Mouse (Mus musculus): ENCODE measurements around the gene Rnf114. TPM values are rescaled to one million over a fixed set of nuclear protein-coding genes. Genes with fewer than 3 reads are reported as not detected.

Gene Rnf114
- total and polyA plus RNA-seq, 2 experiments from 2014 or later: 79.5 to 84.5 TPM

DNA sequence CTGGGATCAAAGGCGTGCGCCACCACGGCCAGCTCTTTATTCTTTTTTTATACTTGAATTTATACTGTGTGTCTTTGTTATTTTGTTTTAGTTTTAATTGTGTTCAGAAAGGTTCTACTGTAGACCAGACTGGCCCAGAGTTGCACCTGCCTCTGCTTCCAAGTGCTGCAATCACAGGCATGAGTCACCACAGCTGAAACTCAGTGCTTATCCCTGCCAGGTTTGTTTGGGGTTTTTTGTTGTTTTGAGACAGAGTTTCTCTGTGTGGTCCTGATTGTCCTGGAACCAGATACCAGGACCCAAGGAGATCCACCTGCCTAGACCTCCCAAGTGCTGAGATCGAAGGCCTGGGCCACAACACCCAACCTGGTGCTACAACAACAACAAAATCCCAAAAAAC is 16.1 kb downstream of the Rnf114 start:
- Histone ChIP-seq H3K27ac (ENCODE audit: low read depth, low read length) (no peak overlapping the region), H3K4me3 (ENCODE audit: low read depth, low read length) (no peak overlapping the region), H3K9ac (no peak overlapping the region), H3K4me1 (ENCODE audit: insufficient read depth) (peaks cover 24% of the 10 kb centered on the region; the same call in 1 of the 2 replicates), H3K27me3 (ENCODE audit: insufficient read depth, low read length) (no peaks in the 10 kb centered on the region), H3K36me3 (ENCODE audit: insufficient read depth) (peaks cover 59% of the 10 kb centered on the region), H3K4me2 (ENCODE audit: low read depth) (no peak overlapping the region), H3K9me3 (ENCODE audit: low read length) (no peaks in the 10 kb centered on the region)
- WGBS: 95% methylated on average over 4 of the region's 4 CpGs
- ATAC-seq (no peak), DNase-seq (no peak)
- TF ChIP-seq CTCF (IDR thresholded peaks at IDR 0.05; ENCODE audit: low read depth): no peak

DNA sequence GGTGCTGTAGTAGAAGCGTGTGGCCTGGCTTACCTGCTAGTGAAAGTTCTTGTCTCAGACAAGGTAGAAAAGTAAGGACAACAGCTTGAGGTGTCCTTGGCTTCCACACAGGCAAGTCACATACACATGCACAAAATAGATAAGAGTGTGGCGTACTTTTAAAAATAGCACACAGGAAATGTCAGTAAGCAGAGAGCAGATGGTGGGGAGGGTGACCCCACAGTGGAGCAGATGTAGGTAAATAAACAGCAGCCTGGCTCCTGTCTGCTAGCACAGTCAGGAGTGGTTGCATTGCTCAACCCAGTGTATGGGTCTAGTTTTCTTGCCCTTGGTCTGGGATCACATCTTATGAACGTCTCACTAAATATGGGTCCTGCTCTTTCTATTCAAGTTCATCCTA is 18.0 kb downstream of the Rnf114 start:
- no peak overlapping the region for H3K27ac ChIP-seq (ENCODE audit: low read depth, low read length)
- H3K36me3 ChIP-seq (ENCODE audit: insufficient read depth): peaks cover 73% of the 10 kb centered on the region
- 0 out of 2 replicates have a peak, but pooled peaks cover 11% of the 10 kb centered on the region for H3K4me1 ChIP-seq (ENCODE audit: insufficient read depth)
- no peak overlapping the region for H3K4me2 ChIP-seq (ENCODE audit: low read depth)
- 83% methylated on average over 3 of the region's 3 CpGs for WGBS
- no peak for TF ChIP-seq CTCF (IDR thresholded peaks at IDR 0.05; ENCODE audit: low read depth)
- H3K9me3 ChIP-seq (ENCODE audit: low read length): no peaks in the 10 kb centered on the region
- no peak overlapping the region for H3K9ac ChIP-seq
- no peak overlapping the region for H3K4me3 ChIP-seq (ENCODE audit: low read depth, low read length)
- no peaks in the 10 kb centered on the region for H3K27me3 ChIP-seq (ENCODE audit: insufficient read depth, low read length)
- no peak for ATAC-seq
- DNase-seq: no peak

DNA sequence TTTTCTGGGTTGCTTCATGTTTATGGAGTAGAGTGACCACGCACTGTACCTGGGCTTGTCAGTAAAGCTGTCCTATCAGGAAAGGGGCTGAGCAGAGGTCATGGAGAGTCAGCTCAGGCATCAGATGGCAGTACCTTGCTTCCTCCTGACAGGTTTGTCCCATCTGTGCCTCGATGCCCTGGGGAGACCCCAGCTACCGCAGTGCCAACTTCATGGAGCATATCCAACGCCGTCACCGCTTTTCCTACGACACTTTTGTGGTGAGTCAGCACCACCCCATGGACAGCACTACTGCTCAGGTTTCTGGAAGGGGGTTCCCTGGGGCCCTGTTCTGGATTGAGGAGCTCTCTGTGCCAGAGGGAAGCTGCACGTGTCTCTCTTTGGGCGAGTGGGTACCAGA is 19.9 kb downstream of the Rnf114 start:
- 94% methylated on average over 9 of the region's 9 CpGs for WGBS
- H3K4me2 ChIP-seq (ENCODE audit: low read depth): no peak overlapping the region
- no peaks in the 10 kb centered on the region for H3K9me3 ChIP-seq (ENCODE audit: low read length)
- H3K4me3 ChIP-seq (ENCODE audit: low read depth, low read length): no peak overlapping the region
- DNase-seq (no peak), ATAC-seq (no peak)
- H3K4me1 ChIP-seq (ENCODE audit: insufficient read depth): no peaks in the 10 kb centered on the region
- H3K36me3 ChIP-seq (ENCODE audit: insufficient read depth): peaks cover 86% of the 10 kb centered on the region
- H3K9ac ChIP-seq: no peak overlapping the region
- no peak for TF ChIP-seq CTCF (IDR thresholded peaks at IDR 0.05; ENCODE audit: low read depth)
- H3K27ac ChIP-seq (ENCODE audit: low read depth, low read length): no peak overlapping the region
- H3K27me3 ChIP-seq (ENCODE audit: insufficient read depth, low read length): no peaks in the 10 kb centered on the region

DNA sequence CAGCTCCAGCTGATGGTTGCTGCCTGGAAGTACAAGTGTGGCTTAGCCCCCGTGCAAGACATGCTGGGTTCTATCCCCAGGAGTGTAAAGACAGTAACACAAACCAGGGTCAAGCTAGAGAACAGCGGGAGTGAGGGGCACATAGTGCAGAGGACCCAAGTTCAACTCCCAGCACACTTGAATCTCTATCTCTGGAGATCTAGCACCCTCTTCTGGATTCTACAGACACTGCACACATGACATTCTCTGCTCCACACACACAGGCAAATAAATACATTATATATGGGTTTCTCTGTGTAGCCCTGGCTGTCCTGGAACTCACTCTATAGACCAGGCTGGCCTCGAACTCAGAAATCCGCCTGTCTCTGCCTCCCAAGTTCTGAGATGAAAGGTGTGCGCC is 20.5 kb downstream of the Rnf114 start:
- WGBS: 90% methylated on average over 5 of the region's 5 CpGs
- DNase-seq: no peak
- no peak overlapping the region for H3K4me3 ChIP-seq (ENCODE audit: low read depth, low read length)
- H3K36me3 ChIP-seq (ENCODE audit: insufficient read depth): peaks cover 87% of the 10 kb centered on the region
- no peak overlapping the region for H3K9ac ChIP-seq
- H3K4me2 ChIP-seq (ENCODE audit: low read depth): no peak overlapping the region
- no peaks in the 10 kb centered on the region for H3K4me1 ChIP-seq (ENCODE audit: insufficient read depth)
- no peak for ATAC-seq
- peak; percentile 50 for TF ChIP-seq CTCF (IDR thresholded peaks at IDR 0.05; ENCODE audit: low read depth)
- H3K27ac ChIP-seq (ENCODE audit: low read depth, low read length): no peak overlapping the region
- H3K9me3 ChIP-seq (ENCODE audit: low read length): no peaks in the 10 kb centered on the region
- no peaks in the 10 kb centered on the region for H3K27me3 ChIP-seq (ENCODE audit: insufficient read depth, low read length)

DNA sequence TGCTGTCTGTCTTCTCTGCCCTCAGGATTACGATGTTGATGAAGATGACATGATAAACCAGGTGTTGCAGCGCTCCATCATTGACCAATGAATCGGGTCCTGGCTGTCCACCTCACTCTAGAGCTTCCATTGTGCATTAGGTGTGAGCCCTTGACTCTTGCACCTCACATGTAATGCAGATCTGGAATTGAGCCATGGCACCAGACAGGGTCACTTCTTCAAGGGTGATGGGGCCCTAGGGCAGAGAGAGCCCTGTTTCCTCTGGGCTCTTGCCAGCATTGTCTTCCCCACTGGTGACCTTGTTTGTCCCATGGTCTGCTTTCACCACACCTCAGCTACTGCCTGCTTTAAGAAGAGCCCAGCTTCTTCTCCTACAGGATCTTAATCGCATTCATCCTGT is 22.2 kb downstream of the Rnf114 start:
- no peak overlapping the region for H3K4me2 ChIP-seq (ENCODE audit: low read depth)
- peaks cover 74% of the 10 kb centered on the region for H3K36me3 ChIP-seq (ENCODE audit: insufficient read depth)
- WGBS: 98% methylated on average over 4 of the region's 4 CpGs
- H3K9ac ChIP-seq: no peak overlapping the region
- no peak for TF ChIP-seq CTCF (IDR thresholded peaks at IDR 0.05; ENCODE audit: low read depth)
- H3K4me1 ChIP-seq (ENCODE audit: insufficient read depth): no peaks in the 10 kb centered on the region
- H3K4me3 ChIP-seq (ENCODE audit: low read depth, low read length): no peak overlapping the region
- H3K27me3 ChIP-seq (ENCODE audit: insufficient read depth, low read length): no peaks in the 10 kb centered on the region
- ATAC-seq: no peak
- H3K27ac ChIP-seq (ENCODE audit: low read depth, low read length): no peak overlapping the region
- no peak for DNase-seq
- H3K9me3 ChIP-seq (ENCODE audit: low read length): no peaks in the 10 kb centered on the region

DNA sequence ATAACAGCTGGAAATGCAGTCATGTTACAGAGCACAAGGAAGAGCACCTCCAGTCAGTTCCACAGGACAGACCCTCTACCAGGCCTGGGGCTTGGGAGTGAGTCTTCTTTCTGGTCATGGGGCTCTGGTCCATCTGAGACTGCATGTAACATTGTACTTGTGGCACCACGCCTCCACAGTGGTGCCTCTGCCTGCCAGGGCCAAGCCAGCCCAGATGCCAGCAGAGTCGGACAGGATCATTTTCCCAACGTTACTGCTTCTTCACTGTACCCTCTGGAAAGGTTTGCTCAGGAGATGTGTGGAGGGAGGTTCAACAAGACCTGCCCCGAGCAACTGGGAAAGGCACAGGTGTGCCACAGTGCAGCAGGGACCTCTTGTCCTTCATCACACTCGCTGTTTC is 23.2 kb downstream of the Rnf114 start:
- H3K4me2 ChIP-seq (ENCODE audit: low read depth): no peak overlapping the region
- H3K9ac ChIP-seq: no peak overlapping the region
- H3K27ac ChIP-seq (ENCODE audit: low read depth, low read length): no peak overlapping the region
- ATAC-seq (no peak), DNase-seq (no peak)
- no peak for TF ChIP-seq CTCF (IDR thresholded peaks at IDR 0.05; ENCODE audit: low read depth)
- H3K4me1 ChIP-seq (ENCODE audit: insufficient read depth): no peaks in the 10 kb centered on the region
- 86% methylated on average over 5 of the region's 5 CpGs for WGBS
- no peak overlapping the region for H3K4me3 ChIP-seq (ENCODE audit: low read depth, low read length)
- H3K27me3 ChIP-seq (ENCODE audit: insufficient read depth, low read length): no peaks in the 10 kb centered on the region
- H3K9me3 ChIP-seq (ENCODE audit: low read length): no peaks in the 10 kb centered on the region
- H3K36me3 ChIP-seq (ENCODE audit: insufficient read depth): peaks cover 70% of the 10 kb centered on the region

DNA sequence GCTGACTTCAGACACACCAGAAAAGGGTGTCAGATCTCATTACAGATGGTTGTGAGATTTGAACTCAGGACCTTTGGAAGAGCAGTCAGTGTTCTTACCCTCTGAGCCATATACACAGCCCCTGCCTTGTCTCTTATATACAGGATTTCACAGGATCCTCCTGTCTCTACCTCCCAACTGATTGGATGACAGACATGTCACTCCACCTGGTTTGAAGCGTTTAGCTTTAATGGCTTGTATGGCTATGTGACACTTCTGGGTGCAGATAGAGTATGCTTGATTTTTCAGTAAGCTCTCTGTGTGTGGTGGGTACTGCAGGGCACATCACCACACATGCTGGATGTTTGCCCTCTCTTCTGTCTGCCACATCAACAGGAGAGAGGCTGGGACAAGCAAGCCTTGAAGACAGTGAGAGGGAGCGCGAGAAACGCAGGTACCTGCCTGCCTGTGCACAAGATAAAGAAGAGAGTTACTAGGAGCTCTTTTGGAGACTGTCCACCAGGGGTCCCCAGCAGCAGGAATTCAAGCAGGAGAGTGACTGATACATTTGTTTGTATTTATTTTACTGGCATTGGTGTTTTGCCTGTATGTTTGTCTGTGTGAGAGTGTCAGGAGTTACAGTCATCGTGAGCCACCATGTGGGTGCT is 27.3 kb downstream of the Rnf114 start:
- DNase-seq (no peak), ATAC-seq (no peak)
- Histone ChIP-seq H3K4me2 (ENCODE audit: low read depth) (no peak overlapping the region), H3K36me3 (ENCODE audit: insufficient read depth) (peaks cover 34% of the 10 kb centered on the region), H3K9ac (no peak overlapping the region), H3K27ac (ENCODE audit: low read depth, low read length) (no peak overlapping the region), H3K4me3 (ENCODE audit: low read depth, low read length) (no peak overlapping the region), H3K27me3 (ENCODE audit: insufficient read depth, low read length) (no peaks in the 10 kb centered on the region), H3K4me1 (ENCODE audit: insufficient read depth) (no peaks in the 10 kb centered on the region), H3K9me3 (ENCODE audit: low read length) (no peaks in the 10 kb centered on the region)
- 82% methylated on average over 5 of the region's 5 CpGs for WGBS
- TF ChIP-seq CTCF (IDR thresholded peaks at IDR 0.05; ENCODE audit: low read depth): peak; percentile 45
